Mouse (Mus musculus) CH12.LX (cell line): Measurements from ENCODE around the gene Gnb2. TPM values are rescaled to one million over a fixed set of nuclear protein-coding genes. Genes with fewer than 3 reads are reported as not detected.

ENCODE experiments used
- DNase-seq: peaks from one replicate; pipeline ENCODE4 v3.0.0-alpha.2; 2013; ENCODE audit errors: extremely low read depth
- H3K27ac ChIP-seq: 2 replicates; pipeline ENCODE4 v1.5.1; 2012; ENCODE audit warnings: low read depth, mild to moderate bottlenecking, control low read depth, moderate library complexity; ENCODE audit not compliant: insufficient read depth
- H3K27me3 ChIP-seq: replicated peaks from 2 replicates; pipeline ENCODE3; 2012; ENCODE audit warnings: inconsistent platforms
- H3K36me3 ChIP-seq, 2 experiments: replicated peaks in 1 of 2; 2 replicates each; pipeline versions ENCODE3 to v1.6.1; 2012; ENCODE audit warnings: inconsistent platforms in 1 of 2, low read length in 1 of 2, mild to moderate bottlenecking in 1 of 2, mixed read lengths in 1 of 2, moderate library complexity in 1 of 2; ENCODE audit not compliant: control insufficient read depth in 1 of 2, insufficient read depth in 1 of 2
- H3K4me1 ChIP-seq, 2 experiments: 2 replicates each; pipeline ENCODE4 v1.6.1; 2012; ENCODE audit warnings: inconsistent platforms in 1 of 2, moderate library complexity in 1 of 2; ENCODE audit not compliant: insufficient read depth in 2 of 2, control insufficient read depth in 1 of 2
- H3K4me2 ChIP-seq: 2 replicates; pipeline ENCODE4 v1.6.1; 2012; ENCODE audit warnings: low read depth, mild to moderate bottlenecking, control low read depth; ENCODE audit not compliant: poor library complexity, insufficient read depth, severe bottlenecking
- H3K4me3 ChIP-seq, 3 experiments: fragments of 150-350 bp in 1 of 3; sonication (generic) in 1 of 3; replicated peaks in 1 of 3; 2 replicates each; pipeline versions ENCODE3 to v1.5.1; 2011 to 2012; ENCODE audit warnings: low read depth in 2 of 3, low read length in 2 of 3, mild to moderate bottlenecking in 2 of 3, moderate library complexity in 2 of 3, control low read depth in 1 of 3, improper control_type of control experiment in 1 of 3, inconsistent platforms in 1 of 3, mixed read lengths in 1 of 3; ENCODE audit not compliant: poor library complexity in 1 of 3
- H3K79me2 ChIP-seq: replicated peaks from 2 replicates; pipeline ENCODE4 v1.6.1; 2012; ENCODE audit warnings: mild to moderate bottlenecking, moderate library complexity; ENCODE audit not compliant: control insufficient read depth, poor library complexity, insufficient read depth, severe bottlenecking; ENCODE audit errors: extremely low read depth
- H3K9ac ChIP-seq: 2 replicates; pipeline ENCODE4 v1.6.1; 2012; ENCODE audit warnings: low read depth, mild to moderate bottlenecking, control low read depth, moderate library complexity; ENCODE audit not compliant: insufficient read depth
- H3K9me3 ChIP-seq: replicated peaks from 2 replicates; pipeline ENCODE3; 2012; ENCODE audit warnings: low read length, inconsistent platforms, mixed read lengths
- BHLHE40 ChIP-seq: IDR thresholded peaks from 2 replicates; pipeline ENCODE4 v1.6.1; 2011; ENCODE audit warnings: mild to moderate bottlenecking, low read depth, low read length, improper control_type of control experiment
- CTCF ChIP-seq, 2 experiments: IDR thresholded peaks in 1 of 2; conservative IDR thresholded peaks in 1 of 2; 2 replicates each; pipeline ENCODE4 v1.5.1; 2011 to 2012; ENCODE audit warnings: low read depth in 2 of 2, low read length in 2 of 2, improper control_type of control experiment in 1 of 2, inconsistent platforms in 1 of 2, mild to moderate bottlenecking in 1 of 2, moderate library complexity in 1 of 2
- ELF1 ChIP-seq: IDR thresholded peaks from 2 replicates; pipeline ENCODE4 v1.6.1; 2014; ENCODE audit warnings: low read depth, mild to moderate bottlenecking, inconsistent platforms, low read length, improper control_type of control experiment
- HCFC1 ChIP-seq: IDR thresholded peaks from 2 replicates; pipeline ENCODE4 v1.6.1; 2012; ENCODE audit warnings: low read depth, mild to moderate bottlenecking, inconsistent platforms, low read length, improper control_type of control experiment
- MAX ChIP-seq: IDR thresholded peaks from 2 replicates; pipeline ENCODE4 v1.6.1; 2011; ENCODE audit warnings: low read length, improper control_type of control experiment
- MAZ ChIP-seq: IDR thresholded peaks from 2 replicates; pipeline ENCODE4 v1.6.1; 2012; ENCODE audit warnings: low read depth, mild to moderate bottlenecking, inconsistent platforms, low read length, improper control_type of control experiment, moderate library complexity
- MEF2A ChIP-seq: IDR thresholded peaks from 2 replicates; pipeline ENCODE4 v1.6.1; 2014; ENCODE audit warnings: low read depth, mild to moderate bottlenecking, inconsistent platforms, low read length, improper control_type of control experiment, borderline replicate concordance
- MXI1 ChIP-seq: IDR thresholded peaks from 2 replicates; pipeline ENCODE4 v1.6.1; 2011; ENCODE audit warnings: mild to moderate bottlenecking, low read depth, low read length, improper control_type of control experiment
- MYC ChIP-seq: IDR thresholded peaks from 2 replicates; pipeline ENCODE4 v1.6.1; 2011; ENCODE audit warnings: low read depth, mild to moderate bottlenecking, improper control_type of control experiment, low read length
- NELFE ChIP-seq: IDR thresholded peaks from 2 replicates; pipeline ENCODE4 v1.6.1; 2011; ENCODE audit warnings: low read depth, low read length, improper control_type of control experiment
- NRF1 ChIP-seq: IDR thresholded peaks from 2 replicates; pipeline ENCODE4 v1.6.1; 2014; ENCODE audit warnings: low read depth, mild to moderate bottlenecking, inconsistent platforms, low read length, improper control_type of control experiment, moderate library complexity
- POLR2AphosphoS2 ChIP-seq: IDR thresholded peaks from 2 replicates; pipeline ENCODE4 v1.6.1; 2011; ENCODE audit warnings: low read depth, low read length, improper control_type of control experiment
- SIN3A ChIP-seq: IDR thresholded peaks from 2 replicates; pipeline ENCODE4 v1.6.1; 2012; ENCODE audit warnings: low read length, improper control_type of control experiment, inconsistent platforms
- TBP ChIP-seq: conservative IDR thresholded peaks from 2 replicates; pipeline ENCODE4 v1.6.1; 2011; ENCODE audit warnings: low read depth, low read length, improper control_type of control experiment
- TCF12 ChIP-seq: IDR thresholded peaks from 2 replicates; pipeline ENCODE4 v1.6.1; 2014; ENCODE audit warnings: low read depth, mild to moderate bottlenecking, inconsistent platforms, low read length, improper control_type of control experiment
- USF1 ChIP-seq: IDR thresholded peaks from 2 replicates; pipeline ENCODE4 v1.6.1; 2014; ENCODE audit warnings: low read depth, mild to moderate bottlenecking, inconsistent platforms, low read length, improper control_type of control experiment
- ZC3H11A ChIP-seq: IDR thresholded peaks from 2 replicates; pipeline ENCODE4 v1.6.1; 2012; ENCODE audit warnings: low read depth, mild to moderate bottlenecking, inconsistent platforms, low read length, improper control_type of control experiment
- ZKSCAN1 ChIP-seq: IDR thresholded peaks from 2 replicates; pipeline ENCODE4 v1.6.1; 2012; ENCODE audit warnings: low read depth, inconsistent platforms, low read length, improper control_type of control experiment, borderline replicate concordance
- dilution Hi-C: fragments of 300-500 bp; cut with MboI; formaldehyde crosslinking; loops from 2 replicates; pipeline ENCODE4 v1.14.3; 2020; ENCODE audit warnings: low sequenced_read_pairs; ENCODE audit not compliant: extremely low pct_unique_long_range_greater_than_20kb, extremely low pct_ligation_motif_present
- in situ Hi-C: fragments of 300-500 bp; cut with MboI; formaldehyde crosslinking; loops from 3 replicates; pipeline ENCODE4 v1.14.3; 2019; ENCODE audit warnings: low sequenced_read_pairs, low pct_ligation_motif_present, low pct_unique_long_range_greater_than_20kb, mixed read lengths
- polyA plus RNA-seq: library from polyadenylated mRNA; unstranded; fragments of >175 nt; gene quantifications from 2 replicates; pipeline ENCODE4 v1.2.1, GENCODE M21; 2012; ENCODE audit warnings: low read depth; ENCODE audit not compliant: insufficient read length
- total RNA-seq, 2 experiments: library from RNA; depleted of rRNA; stranded (reverse); fragments of 300-350 nt in 1 of 2; fragments of >200 nt in 1 of 2; gene quantifications; 2 replicates each; pipeline ENCODE4 v1.2.3; 2012 to 2014

Gnb2 gene
- total and polyA plus RNA-seq, 3 experiments: 264 to 480 (median 327) TPM

DNA sequence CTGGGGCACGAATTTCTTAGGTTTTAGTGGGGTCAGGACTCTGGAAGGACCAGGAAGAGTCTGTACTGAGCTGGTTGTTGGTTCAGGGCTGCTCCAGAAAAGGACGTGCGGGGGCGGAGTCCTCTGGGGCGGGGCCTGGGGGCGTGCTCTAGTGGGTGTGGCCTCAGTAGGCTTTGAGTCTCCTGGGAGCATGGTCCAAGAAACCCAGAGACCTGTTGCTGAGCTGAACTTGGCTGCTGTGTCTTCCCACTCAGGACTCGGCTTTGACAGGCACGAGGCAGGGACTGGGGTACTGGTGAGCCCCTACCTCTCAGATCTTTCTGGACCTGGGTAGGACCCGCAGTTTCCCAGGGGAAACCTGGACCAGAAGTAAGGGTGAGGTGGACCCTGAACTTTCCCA, 36.4 kb upstream of the Gnb2 start, which contains the start of gene Tfr2 (continued):
- TF ChIP-seq TCF12: peak; percentile 17; the same call in 1 of the 2 replicates
- TF ChIP-seq POLR2AphosphoS2: no peak
- 0 out of 2 replicates have a peak, but pooled peaks have one; percentile 44 for TF ChIP-seq MAX
- TF ChIP-seq MXI1: no peak
- TF ChIP-seq BHLHE40: no peak

GRCm38 (mm10) chr5:137569031-137569430, 35.7 kb upstream of the Gnb2 start:
- peaks cover 6% of the 10 kb centered on the region for H3K27me3 ChIP-seq
- H3K4me2 ChIP-seq: peak overlapping the region; percentile 70
- dilution Hi-C loops (no loop called here), in situ Hi-C loops (loop anchor here (5.0 kb wide), 1 partner anchor 37 kb away; the partner anchor contains the start of genes Epo and Gnb2)
- no peaks in the 10 kb centered on the region for H3K79me2 ChIP-seq
- no peaks in the 10 kb centered on the region for H3K9me3 ChIP-seq
- no peak overlapping the region for H3K9ac ChIP-seq
- TF ChIP-seq ZKSCAN1: no peak
- H3K36me3 ChIP-seq: no peaks in the 10 kb centered on the region
- H3K27ac ChIP-seq: no peak overlapping the region
- peak; percentile 54 for DNase-seq
- H3K4me3 ChIP-seq: peak overlapping the region; percentile 1 to 45 (median 29)
- H3K4me1 ChIP-seq: peaks cover 2 to 26% of the 10 kb centered on the region in 2 experiments

GRCm38 (mm10) chr5:137568223-137568798, 35.0 kb upstream of the Gnb2 start:
- in situ Hi-C loops: loop anchor here (5.0 kb wide), 1 partner anchor 36 kb away; the partner anchor contains the start of genes Epo and Gnb2
- no peak overlapping the region for H3K9ac ChIP-seq

More at GRCm38 (mm10) chr5:137568223-137568798, 35.0 kb upstream of the Gnb2 start:
- Histone ChIP-seq H3K9me3 (no peaks in the 10 kb centered on the region), H3K4me1 (peaks cover 2 to 26% of the 10 kb centered on the region in 2 experiments), H3K36me3 (no peaks in the 10 kb centered on the region), H3K4me2 (no peak overlapping the region), H3K27me3 (peaks cover 4% of the 10 kb centered on the region), H3K4me3 (no peak overlapping the region), H3K79me2 (no peaks in the 10 kb centered on the region), H3K27ac (no peak overlapping the region)
- TF ChIP-seq NRF1 (no peak), USF1 (no peak), MYC (no peak), MAX (no peak), TBP (no peak), BHLHE40 (no peak), MEF2A (no peak), MAZ (no peak), ZC3H11A (no peak), HCFC1 (no peak), ELF1 (no peak), SIN3A (no peak), NELFE (no peak), CTCF (conservative IDR thresholded peaks at IDR 0.05 in 1 of 2, IDR thresholded peaks at IDR 0.05 in 1 of 2; ENCODE audit: low read depth in 2 of 2, low read length in 2 of 2) (no peak), POLR2AphosphoS2 (no peak)
- DNase-seq: no peak
- dilution Hi-C loops: no loop called here
